Mouse (Mus musculus) thymus, postnatal 4 days (tissue): ENCODE measurements around the gene Baz1a.

Experiments used
- DNase-seq: peaks from one replicate; pipeline ENCODE4 v3.0.0; 2021

Baz1a gene

GRCm38 (mm10) chr12:54844415-54844814 is 169.7 kb downstream of the Baz1a start:
- DNase-seq, result no peak
